ENCODE assay signal across 14 mouse cellular contexts in the genomic region with DNA sequence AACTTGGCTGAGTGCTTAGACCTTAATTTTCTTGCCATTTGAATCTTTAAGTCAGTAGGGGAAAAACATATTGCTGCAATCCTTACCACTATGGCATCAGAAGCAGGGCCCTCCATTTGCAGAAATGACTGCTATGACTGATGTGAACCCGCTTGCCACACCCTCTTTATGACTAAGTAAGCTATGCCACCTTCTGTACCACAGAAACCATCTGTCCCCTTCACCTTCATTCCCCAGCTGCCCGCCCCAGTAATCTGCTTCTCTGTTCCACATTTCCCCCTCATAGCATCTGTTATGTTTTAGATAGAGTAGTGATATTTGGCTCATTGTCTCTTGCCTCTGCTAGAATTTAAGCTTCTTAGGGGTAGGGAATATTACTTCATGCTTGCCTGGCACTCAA.
DNase-seq lines count a peak whose midpoint lies in the region.
"Had no signal": no experiment of that assay in that cellular context is flagged by ENCODE, and none has a peak within 500 bp of the region (broad histone marks: within the 10 kb centered on the region; RNA-seq: fewer than 3 reads in every experiment).

No protein-coding gene starts in this region.

- intact Hi-C loops in left cerebral cortex, postnatal 25 days (cut with DNase I) = no loop called here

- peak; percentile 41 to 50 for DNase-seq in frontal cortex, postnatal 36 days (ENCODE audit: low spot score in 2 of 2)
- no peak for DNase-seq in frontal cortex, postnatal 25 days (ENCODE audit: low spot score in 2 of 2)
- peak; percentile 78 for DNase-seq in brain, adult 2 months (ENCODE audit: low read depth, low spot score)
- DNase-seq in layer of hippocampus, adult 18-20 months (ENCODE audit: low spot score in 2 of 2) = peak; percentile 81 to 85
- DNase-seq in left cerebral cortex, postnatal 25 days (ENCODE audit: low spot score in 2 of 2) = peak; percentile 7 to 76
- no peak for DNase-seq in urinary bladder, postnatal 25 days (ENCODE audit: low spot score)
- no peak for DNase-seq in thymus, postnatal 36 days
- DNase-seq in neural tube, embryonic 10.5 days (ENCODE audit: extremely low spot score, low spot score) = no peak
- DNase-seq: adrenal gland, postnatal 36 days; cerebellum, adult 9-10 months; gastrocnemius, postnatal 10 days; heart, adult 18-20 months; heart, postnatal 4 days; thymus, adult 2 months had no signal

Comparison
In these comparisons a context has a peak if more than half of its experiments do, and no peak if none do; other contexts are left out.
1. DNase-seq: peak in frontal cortex, postnatal 36 days (2 of 2), brain, adult 2 months (single experiment), layer of hippocampus, adult 18-20 months (2 of 2) and left cerebral cortex, postnatal 25 days (2 of 2); none in frontal cortex, postnatal 25 days (0 of 2), urinary bladder, postnatal 25 days (single experiment), thymus, postnatal 36 days (0 of 2) and neural tube, embryonic 10.5 days (single experiment).